Mouse (Mus musculus) C2C12 (cell line): ENCODE results near the gene Cxcl5.

Source experiments
- CEBPB ChIP-seq: IDR thresholded peaks from one replicate; pipeline ENCODE4 v1.6.1; 2011; ENCODE audit warnings: low read depth, mild to moderate bottlenecking, control low read depth, moderate library complexity
- CTCF ChIP-seq: IDR thresholded peaks from one replicate; pipeline ENCODE4 v1.5.1; 2011; ENCODE audit not compliant: control insufficient read depth, insufficient read depth, insufficient read length
- MAX ChIP-seq: IDR thresholded peaks from one replicate; pipeline ENCODE4 v1.6.1; 2011; ENCODE audit warnings: mild to moderate bottlenecking, control low read depth
- MYOD1 ChIP-seq: IDR thresholded peaks from one replicate; pipeline ENCODE4 v1.6.1; 2011; ENCODE audit warnings: low read depth; ENCODE audit not compliant: control insufficient read depth, insufficient read length
- MYOG ChIP-seq: IDR thresholded peaks from one replicate; pipeline ENCODE4 v1.6.1; 2011; ENCODE audit not compliant: control insufficient read depth, insufficient read length; ENCODE audit errors: extremely low read depth
- USF1 ChIP-seq: IDR thresholded peaks from one replicate; pipeline ENCODE4 v1.6.1; 2011; ENCODE audit warnings: low read depth, mild to moderate bottlenecking, control low read depth, moderate library complexity

- TF ChIP-seq CTCF, result no peak
- no peak for TF ChIP-seq USF1
- no peak for TF ChIP-seq MYOD1
- TF ChIP-seq MAX, result no peak
- no peak for TF ChIP-seq MYOG
- TF ChIP-seq CEBPB, result no peak
Observed at GRCm38 (mm10) chr5:90717937-90718336, 41.2 kb upstream of the Cxcl5 start.
